Mouse (Mus musculus): ENCODE results near the gene Pkn1.
A peak's percentile ranks its signal among the peaks of the same experiment; 100 is the strongest.

Pkn1 gene

DNA sequence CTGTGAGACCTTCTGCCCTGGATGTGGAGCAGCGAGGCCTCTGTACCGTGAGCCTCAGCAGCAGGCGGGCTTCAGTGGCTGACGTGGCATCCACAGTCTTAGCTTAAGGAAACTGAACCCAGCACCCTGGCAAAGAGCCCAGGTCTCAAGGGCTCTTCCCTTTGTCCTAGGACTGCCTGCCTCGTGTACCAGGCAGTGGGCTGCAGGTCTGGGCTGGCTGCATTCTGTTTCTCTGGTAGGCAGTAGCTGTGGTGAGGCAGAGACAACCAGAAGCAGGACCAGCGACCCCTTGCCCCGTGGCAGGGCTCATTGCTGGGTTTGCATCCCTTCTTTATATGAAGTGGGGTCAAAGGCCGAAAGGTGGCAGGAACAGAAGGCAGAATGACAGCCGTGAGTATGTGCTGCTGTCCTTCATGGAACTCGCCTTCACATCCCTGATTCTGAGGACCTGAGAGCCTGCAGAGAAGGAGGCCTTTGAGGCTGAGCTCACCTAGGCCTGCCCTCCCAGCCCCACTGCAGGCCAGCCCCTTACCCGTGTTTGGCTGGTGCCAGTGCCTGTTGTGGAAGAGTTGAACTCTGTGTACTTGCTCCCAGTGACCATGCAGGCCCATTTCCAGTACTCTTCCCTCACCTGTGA lies 24.6 kb upstream of the Pkn1 start:
- no peak for DNase-seq (ENCODE audit: low spot score)

- no peak for DNase-seq (ENCODE audit: low spot score)
Observed at GRCm38 (mm10) chr8:83722631-83723030, 23.7 kb upstream of the Pkn1 start.

DNA sequence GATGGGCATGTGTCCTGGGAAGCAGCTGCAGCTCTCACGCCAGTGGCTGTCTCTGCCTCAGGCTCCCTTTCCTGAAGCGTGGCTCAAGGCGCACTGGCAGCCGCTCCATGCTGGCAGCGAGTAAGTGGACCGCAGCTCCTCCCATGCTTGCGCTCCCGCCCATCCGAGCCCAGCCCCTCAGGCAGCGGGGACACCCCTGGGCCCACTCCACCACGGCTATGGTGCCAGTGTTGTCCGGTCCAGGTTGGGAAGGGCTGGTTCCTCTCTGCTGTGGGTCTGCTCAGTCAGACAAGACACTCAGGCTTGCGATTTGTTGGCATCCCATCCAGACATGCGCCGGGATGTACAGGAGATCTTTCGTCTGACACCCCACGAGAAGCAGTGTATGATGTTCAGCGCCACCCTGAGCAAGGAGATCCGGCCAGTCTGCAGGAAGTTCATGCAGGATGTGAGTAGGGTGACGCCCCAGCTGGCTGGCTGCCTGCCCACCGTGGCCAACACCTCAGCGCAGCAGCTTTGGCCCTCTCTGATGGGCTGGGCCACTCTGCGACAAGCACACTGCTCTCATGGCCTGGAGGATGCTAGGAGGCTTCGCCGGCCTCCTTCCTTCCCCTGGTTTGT lies 22.5 kb upstream of the Pkn1 start:
- DNase-seq (ENCODE audit: low spot score) = peak; percentile 85

DNA sequence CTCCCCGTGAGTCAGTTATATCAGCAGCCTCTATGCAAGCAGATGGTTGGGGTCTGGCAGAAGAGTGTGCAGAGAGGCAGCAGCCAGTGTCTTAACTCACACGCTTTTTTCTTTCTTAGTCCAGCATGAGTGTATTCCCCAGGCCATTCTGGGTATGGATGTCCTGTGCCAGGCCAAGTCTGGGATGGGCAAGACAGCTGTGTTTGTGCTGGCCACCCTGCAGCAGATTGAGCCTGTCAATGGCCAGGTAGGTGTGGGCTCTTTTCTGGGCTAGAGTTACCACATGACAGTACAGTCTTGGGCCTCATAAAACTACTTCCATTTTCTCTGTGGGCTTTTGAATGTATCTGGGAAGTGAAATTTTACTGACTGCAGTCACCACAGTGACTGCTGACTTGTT lies 20.7 kb upstream of the Pkn1 start:
- no peak for DNase-seq (ENCODE audit: low spot score)

GRCm38 (mm10) chr8:83719048-83719447 lies 20.1 kb upstream of the Pkn1 start:
- DNase-seq (ENCODE audit: low spot score) = no peak

DNA sequence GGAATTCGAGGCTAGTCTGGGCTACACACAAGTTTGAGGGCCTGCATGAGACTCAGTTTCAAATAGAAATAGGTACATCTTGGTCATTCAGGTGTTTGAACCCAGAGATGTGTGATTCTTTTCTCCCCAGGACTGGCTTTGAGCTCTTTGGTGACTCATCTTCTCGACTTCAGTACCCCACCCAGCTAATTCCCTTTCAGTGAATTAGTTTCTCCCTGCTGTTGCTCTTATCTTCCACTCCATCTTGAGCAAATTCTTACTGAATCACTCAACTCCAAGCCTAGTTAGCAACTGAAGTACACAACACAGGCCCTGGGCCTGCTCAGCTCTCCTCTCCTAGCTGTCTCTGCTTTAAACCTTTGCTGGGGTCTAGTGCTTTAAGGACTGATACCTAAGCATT lies 17.6 kb upstream of the Pkn1 start:
- no peak for DNase-seq (ENCODE audit: low spot score)

DNA sequence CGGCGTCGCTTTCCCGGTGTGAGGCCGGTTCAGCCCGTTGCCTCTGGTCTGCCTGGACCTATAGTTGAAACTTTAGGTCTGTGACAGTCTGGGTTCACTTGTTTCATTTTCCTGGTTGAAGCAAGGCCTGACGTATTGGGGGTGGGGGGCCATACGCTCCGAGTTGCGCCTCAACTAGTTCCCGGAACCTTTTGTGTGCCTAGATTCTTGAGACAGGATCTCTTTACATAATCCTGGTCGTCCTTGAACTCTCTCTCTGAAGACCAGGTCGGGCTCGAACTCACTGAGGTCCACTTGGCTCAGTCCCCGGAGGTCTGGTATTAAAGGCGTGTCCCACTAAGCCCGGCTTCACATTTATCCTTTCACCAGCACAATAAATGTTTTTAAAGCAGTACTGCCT lies 16.8 kb upstream of the Pkn1 start:
- no peak for DNase-seq (ENCODE audit: low spot score)

DNA sequence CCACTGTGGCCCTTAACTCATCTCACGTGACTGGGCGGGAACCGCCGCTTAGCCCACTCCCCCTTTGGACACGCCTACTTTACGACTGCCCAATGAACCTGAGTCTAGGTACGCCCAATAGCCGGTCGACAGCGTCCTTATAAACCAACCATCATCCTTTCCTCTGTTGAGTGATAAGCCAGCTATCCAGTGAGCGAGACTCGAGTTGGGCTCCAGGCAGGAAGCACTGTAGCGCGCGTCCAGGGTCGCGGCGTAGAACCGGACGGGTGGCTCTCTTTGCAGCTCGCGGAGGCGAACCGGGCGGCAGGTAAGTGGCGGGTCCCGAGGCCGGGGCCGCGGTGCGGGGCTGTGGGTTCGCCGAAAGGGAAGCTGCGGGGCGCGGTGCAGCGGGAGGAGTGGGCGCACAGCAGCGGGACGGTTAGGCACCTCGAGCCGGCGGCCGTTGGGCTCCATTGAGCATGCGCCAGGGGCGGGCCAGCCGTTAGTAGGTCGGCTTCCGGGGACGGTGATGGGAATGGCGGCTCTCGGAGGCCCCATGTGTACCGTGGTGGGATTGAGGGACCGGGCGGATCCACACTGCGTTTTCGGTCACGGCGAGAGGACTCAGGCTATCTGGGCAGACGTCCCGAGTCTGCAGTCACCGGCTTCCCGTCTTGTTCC lies 16.2 kb upstream of the Pkn1 start, which contains the start of gene Ddx39:
Gene Ddx39, plus strand, starts transcription at position 147 of the 660 bp plus-strand sequence.
- DNase-seq (ENCODE audit: low spot score) = peak; percentile 99

- DNase-seq (ENCODE audit: low spot score) = no peak
Observed at GRCm38 (mm10) chr8:83714676-83715030, 15.7 kb upstream of the Pkn1 start.

DNA sequence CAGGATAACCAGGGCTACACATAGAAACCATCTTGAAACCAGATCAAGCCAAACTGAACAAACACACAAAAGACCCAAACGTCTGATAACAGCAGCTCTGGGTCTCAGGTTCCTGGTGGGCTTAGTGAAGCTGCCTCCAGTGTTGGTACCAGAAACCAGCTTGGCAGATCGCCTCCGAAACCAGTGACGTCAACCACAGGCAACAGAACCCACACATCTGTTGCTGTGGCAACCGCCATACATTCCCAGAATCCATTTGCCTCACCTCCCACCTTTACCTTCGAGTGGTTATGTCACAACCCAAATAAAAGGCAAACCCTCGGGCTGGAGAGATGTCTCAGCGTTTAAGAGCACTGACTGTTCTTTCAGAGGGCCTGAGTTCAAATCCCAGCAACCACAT lies 8.6 kb upstream of the Pkn1 start:
- DNase-seq (ENCODE audit: low spot score) = no peak

GRCm38 (mm10) chr8:83706411-83706810 lies 7.4 kb upstream of the Pkn1 start:
- DNase-seq (ENCODE audit: low spot score) = no peak

- DNase-seq (ENCODE audit: low spot score) = no peak
Observed at GRCm38 (mm10) chr8:83703426-83703825, 4.4 kb upstream of the Pkn1 start.

DNA sequence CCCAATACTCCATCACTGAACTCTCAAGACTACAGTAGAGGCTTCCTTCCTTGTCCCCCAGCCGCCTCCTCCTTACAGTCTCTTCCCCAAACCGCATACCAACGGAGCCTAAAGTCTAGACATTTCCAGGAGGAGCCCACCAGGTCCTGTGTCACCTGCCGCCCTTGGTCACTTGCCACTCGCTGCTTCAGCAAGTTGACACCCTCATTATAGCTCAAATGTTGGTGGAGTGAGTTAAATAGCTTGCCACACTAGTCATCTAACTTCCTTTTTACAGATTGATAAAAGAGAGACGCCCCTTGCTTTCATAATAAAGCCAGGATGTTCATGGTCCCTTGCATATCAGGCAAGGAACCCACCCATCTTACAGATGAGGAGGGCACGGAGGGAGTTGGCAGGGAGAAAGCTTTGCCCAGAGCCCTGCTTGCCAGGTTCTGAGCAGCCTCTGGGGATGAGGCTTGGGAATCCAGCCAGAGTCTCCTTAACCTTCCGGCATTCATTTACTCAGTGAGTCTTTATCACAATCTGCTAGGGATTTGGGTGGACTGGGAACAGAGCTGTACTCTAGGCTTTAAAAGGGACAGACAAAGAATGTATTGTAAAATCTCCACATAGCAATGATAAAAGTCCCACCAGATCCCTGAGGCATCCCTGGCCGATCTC lies 1.6 kb upstream of the Pkn1 start:
- DNase-seq (ENCODE audit: low spot score) = no peak

DNA sequence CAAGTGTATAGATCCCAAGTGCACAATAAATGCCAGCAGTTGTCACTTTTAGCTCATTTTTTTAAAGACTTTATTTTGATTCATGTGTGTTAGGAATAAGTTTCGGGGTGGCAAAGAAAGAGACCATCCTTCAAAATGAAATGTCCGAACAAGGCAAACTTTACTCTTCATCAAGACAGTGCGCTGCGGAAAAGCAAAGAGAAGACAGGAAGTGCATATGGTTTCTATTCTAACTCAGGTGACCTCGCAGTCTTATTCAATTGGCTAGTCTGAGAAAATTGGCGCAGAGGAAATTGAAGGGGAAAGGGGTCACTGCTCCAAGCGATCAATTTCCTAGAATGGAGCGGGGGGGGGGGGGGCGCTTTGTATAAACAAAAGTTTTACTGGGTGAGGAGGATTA lies 587 bp upstream of the Pkn1 start:
- peak; percentile 27 for DNase-seq (ENCODE audit: low spot score)

- peak; percentile 74 for DNase-seq (ENCODE audit: low spot score)
Observed at GRCm38 (mm10) chr8:83698291-83698660, 703 bp downstream of the Pkn1 start.

DNA sequence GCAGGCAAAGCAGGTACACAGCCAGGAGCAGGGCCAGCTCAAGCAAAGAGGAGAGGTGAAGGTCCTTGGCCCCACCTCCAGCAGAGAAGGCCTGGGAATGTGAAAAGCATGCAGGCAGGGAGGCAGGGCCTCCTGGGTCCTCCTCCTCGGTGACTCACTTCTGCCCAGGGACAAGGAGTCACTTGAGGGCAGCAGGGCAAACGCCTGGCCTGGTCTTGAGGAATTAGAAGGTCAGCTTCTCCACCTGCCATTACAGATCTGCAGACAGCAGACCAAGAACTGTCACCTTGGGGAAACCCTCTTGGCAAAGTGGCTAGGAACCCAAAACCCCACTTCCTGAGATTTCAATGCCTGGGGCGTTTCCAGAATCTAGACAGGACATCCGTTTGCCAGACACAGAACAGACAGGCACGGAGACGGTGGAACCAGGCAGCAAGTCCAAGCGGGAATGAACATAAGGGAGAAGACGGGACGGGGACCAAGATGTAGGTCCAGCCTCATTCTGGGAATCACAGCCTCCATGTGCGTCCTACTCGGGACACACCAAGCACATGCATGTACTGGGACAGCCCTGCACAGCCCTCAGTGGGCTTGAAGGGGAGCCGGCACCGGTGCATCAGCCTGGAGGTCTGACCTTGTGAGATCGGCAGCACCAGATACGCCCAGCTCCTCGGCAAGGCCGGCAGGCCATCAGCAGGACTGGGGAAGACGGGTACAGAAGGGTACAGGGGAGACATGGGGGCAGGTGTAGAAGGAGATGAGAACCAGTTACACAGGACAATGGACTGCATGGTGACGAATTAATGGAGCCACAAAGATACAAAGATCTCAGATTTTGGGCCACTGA lies 1.4 kb downstream of the Pkn1 start:
- peak; percentile 87 for DNase-seq (ENCODE audit: low spot score)

GRCm38 (mm10) chr8:83695351-83696106 lies 3.5 kb downstream of the Pkn1 start:
- DNase-seq (ENCODE audit: low spot score) = peak; percentile 23

- no peak for DNase-seq (ENCODE audit: low spot score)
Observed at GRCm38 (mm10) chr8:83694369-83695160, 4.4 kb downstream of the Pkn1 start.

DNA sequence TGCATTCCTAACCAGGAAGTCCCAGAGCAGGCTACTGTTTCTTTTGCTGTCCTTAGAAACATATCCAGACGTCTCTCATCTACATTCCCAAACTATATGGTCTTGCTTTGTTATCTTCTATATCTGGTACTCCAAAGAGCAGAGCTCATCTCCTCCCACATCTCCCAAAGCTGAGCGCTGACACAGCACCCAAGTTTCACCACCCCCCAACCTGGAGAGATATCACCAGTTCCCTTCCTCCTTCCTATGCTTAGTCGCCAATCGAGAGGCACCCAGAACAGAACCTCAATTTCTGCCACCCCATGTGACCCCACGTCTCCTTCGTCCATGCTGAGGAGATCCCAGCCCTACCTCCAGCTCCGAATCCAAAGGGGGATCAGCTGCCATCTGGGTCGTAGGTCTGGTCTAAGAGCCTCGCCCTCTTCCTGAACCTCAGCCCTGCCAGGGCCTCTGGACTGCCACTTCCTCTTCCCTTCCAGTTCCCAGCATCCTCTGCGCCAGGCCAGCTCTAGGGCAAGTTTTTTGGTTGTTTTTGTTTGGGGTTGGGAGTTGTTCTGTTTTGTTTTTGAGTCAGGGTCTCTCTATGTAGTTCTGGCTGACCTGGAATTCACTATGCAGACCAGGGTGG lies 5.3 kb downstream of the Pkn1 start:
- peak; percentile 37 for DNase-seq (ENCODE audit: low spot score)

DNA sequence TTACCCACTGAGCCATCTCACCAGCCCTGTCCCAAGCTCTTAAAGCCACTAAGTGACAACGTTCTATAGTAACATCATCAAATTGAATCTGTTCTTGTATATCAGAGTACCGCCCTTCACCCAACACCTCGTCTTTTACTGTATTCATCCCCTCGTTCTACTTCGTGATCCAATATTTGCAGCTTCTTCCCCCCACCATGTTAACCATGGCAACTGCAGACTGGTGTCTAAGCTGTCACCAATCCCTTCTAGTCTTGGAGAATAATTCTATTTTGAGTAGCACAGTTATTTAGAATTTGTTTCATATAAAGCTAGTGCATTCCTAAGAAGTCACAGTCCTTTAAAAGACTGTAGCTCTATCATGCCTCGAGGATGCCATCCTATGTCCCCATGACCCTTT lies 9.7 kb downstream of the Pkn1 start:
- no peak for DNase-seq (ENCODE audit: low spot score)

Measured in lung, postnatal 25 days (tissue).